Mouse (Mus musculus): ENCODE measurements around the gene Rai1.

The Rai1 gene

DNA sequence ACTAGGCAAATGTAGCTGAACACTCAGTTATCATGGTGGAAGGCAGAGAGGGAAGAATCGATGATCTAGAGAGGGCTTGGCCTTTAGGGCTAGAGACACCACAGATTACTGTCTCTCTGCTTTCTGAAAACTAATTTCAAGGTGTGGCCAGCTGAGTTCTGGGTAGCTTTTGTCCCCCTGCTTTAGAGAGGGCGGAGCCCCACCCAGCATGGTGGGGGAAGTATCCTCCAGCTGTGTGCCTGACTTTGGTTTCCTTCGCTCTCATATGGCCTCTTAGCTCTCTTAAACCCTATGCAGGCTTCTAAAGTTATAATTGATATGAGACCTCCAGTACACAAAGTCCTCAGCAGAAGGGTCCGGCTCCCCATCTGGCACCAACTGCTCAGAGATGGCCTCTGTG, 58.5 kb downstream of the Rai1 start:
- DNase-seq (ENCODE audit: low read depth, low spot score) = no peak

DNA sequence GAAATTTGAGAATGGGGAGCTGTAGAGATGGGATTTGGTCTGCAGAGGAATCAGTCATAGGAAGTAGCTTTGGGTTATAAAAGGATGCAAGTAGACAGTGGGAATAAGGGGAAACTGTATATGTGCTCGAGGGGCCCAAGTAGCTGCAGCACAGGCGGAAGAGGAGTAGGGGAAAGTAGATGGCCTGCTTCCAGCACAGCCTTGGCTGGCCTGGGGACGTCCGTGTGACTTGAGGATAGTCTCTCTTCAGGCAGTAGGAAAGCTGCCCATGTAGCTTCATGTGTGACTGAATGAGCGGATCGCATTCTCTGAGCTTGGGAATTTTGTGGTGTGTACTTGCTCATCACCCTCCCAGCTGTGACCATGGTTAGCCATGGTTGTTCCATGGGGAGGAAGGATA, 59.6 kb downstream of the Rai1 start:
- no peak for DNase-seq (ENCODE audit: low read depth, low spot score)

DNA sequence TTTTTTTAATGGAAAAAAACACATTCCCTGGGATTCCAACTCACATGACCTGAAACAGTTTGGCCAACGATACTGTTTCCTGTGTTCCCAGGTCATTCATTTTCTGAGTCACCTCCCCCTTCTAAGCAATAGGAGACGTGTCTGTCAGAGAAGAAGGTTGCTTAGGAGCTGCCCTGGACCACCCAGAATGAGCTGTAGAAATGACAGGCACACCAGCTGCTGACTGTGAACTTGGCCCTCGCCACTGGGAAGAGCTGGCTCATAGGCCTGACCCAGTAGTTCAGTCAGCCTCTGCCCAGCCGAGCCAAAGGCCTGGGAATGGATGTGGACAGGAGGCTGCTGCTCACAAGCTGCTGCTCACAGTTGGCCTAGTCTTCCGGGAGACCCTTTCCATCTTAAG, 60.3 kb downstream of the Rai1 start:
- DNase-seq (ENCODE audit: low read depth, low spot score) = no peak

DNA sequence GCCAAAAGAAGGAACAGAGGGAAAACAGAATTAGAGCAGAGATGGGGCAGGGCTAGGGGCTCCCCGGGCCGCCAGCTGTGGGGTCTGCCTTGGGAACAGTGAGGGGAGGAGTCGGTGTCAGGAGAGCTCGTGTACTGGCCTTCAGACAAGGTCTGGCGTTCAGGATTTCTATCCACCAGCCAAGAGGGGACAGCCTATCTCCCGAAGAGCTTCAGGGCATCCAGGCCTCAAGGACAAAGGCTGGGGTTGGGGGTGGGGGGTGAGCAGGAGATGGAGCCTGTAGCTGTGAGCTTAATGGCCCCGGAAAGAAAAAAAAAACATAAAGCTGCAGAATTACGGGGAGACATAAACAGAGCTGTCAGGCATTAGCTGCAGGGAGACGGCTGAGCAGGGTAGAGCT, 64.0 kb downstream of the Rai1 start:
- DNase-seq (ENCODE audit: low read depth, low spot score) = no peak

DNA sequence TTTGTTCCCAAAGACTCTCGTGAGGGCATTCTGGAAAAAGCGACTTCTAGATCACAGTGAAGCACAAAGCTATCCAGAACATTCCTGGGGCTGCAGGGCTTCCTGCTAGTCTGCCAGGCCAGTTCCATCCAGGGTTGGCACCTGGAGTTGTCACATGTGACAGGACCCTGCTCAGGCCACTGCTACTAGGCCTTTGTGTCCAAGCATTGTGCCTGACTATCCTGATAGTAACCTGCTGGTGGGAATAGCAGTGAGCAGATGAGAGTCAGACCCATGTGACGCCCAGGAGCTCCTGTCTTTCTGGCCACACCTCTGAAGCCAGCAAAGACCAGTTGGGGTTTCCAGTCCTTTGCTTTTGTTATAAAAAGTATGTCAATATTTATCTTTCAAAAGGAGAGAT, 67.3 kb downstream of the Rai1 start:
- no peak for DNase-seq (ENCODE audit: low read depth, low spot score)

DNA sequence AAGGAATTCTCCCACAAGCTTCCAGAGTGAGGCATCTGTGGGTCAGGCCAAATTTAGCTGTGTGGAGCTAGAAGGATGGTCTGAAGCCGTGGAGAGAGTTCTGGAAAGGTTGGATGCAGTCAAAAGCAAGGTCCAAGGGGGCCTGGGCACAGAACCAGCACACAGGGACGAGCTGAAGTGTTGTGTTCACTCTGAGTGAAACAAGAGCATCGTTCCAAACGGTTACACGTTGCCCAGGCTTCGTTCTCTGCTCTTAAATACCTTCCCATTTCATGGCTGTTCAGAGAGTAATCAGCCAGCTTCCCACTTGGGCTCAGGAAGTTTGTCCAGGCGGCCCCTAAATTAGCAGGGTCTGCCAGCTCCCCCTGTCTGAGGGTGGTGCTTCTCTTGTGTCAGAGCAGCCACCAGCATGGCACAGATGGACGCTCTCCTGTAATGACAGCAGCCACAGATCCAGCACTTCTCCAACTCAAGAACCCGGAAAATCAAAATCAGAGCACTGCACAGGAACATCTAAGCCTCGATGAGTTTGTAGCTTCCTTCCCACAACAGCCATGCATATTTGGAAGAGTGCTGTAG, 68.9 kb downstream of the Rai1 start:
- no peak for DNase-seq (ENCODE audit: low read depth, low spot score)

DNA sequence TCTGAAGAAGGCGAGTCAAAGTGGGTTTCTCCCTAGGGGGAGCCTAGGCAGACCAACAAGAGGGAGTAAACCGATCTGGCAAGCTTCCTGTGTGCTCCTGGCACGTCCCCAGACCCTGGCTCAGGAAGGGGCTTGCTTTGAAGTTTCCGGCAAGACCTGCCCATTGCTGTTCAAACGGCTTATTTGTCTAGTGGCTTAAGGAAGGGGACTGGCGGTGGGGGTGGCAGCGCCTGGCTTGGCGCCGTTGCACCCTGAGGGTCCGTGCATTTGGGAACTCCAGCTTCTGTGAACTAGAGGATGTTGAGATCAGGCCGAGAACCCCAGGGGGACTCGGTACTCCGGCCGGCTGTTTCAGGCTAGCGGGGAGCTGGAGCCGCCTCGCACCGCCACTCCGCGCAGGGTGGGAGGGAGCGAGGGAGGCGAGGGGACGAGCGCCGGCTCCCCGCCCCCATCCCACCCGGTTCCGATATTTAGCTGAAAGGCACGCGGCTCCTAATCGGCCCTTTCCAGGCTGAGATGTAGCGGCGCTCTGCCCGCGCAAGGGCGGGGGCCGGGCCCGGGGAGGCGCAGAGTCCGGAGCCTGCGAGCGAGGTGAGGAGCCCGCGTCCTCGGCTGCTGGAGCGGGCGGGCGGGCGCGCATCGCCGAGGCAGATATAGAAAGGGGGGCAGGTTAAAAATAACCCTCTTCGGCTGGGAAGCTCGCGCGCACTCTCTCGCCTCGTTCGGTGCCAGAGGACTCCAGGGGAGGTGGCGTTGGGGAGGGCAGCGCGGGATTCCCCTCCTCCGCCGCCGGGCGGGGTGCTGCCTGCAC, 70.8 kb downstream of the Rai1 start:
- DNase-seq (ENCODE audit: low read depth, low spot score) = peak; percentile 53

GRCm38 (mm10) chr11:60176182-60176974, 71.6 kb downstream of the Rai1 start:
- DNase-seq (ENCODE audit: low read depth, low spot score) = peak; percentile 31

DNA sequence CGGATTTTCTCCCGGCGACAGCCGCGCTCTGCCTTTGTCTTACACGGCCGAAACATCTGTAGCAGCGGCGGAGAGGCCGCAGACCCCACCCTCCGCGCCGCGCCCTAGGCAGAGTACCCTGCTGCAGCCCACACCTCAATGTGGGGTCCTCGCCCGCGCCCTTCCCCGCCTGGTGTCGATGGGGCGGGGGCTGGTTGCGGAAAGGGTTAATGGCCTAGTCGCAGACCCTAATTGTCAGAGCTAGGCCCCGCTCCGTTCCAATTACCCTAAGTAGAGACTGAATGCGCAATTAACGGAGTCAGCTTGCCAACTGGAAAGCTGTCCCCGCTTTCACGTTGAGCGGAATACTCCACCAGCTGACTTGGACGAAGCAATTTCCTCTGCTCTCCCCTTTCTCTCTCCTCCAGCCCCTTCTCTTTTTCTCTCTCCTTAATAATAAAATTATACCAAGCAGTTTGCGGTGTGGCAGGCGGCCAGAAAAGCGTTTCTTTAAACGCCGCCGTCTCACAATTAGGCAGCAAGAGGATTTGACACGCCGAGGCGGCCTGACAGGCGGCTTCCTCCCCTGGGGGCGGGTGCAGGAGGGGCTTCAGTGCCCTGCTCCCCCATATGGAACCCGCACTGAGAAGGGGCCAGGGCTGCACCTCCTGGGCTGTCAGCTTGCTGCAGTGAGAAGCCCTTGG, 72.3 kb downstream of the Rai1 start:
- peak; percentile 44 for DNase-seq (ENCODE audit: low read depth, low spot score)

DNA sequence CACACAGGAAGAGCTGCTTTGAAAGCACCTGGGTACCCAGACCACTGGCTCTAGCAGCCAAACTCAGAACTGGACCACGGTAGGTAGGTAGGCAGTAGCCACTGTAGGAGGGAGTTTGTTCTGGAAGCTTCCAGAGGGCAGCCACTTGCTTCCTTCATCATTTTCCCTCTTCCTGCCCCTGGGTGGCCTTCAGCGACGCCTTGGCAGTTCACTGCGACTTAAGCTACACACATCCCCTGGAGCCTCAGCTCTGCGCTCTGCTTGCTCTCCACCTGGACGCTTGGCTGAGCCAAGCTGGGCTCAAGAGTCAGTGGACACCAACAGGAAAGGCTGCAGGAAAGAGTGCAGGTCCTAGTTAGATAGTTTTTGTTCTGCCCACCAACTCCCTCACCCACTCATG, 73.2 kb downstream of the Rai1 start:
- no peak for DNase-seq (ENCODE audit: low read depth, low spot score)

- no peak for DNase-seq (ENCODE audit: low read depth, low spot score)
Observed at GRCm38 (mm10) chr11:60178506-60178905, 73.7 kb downstream of the Rai1 start.

DNA sequence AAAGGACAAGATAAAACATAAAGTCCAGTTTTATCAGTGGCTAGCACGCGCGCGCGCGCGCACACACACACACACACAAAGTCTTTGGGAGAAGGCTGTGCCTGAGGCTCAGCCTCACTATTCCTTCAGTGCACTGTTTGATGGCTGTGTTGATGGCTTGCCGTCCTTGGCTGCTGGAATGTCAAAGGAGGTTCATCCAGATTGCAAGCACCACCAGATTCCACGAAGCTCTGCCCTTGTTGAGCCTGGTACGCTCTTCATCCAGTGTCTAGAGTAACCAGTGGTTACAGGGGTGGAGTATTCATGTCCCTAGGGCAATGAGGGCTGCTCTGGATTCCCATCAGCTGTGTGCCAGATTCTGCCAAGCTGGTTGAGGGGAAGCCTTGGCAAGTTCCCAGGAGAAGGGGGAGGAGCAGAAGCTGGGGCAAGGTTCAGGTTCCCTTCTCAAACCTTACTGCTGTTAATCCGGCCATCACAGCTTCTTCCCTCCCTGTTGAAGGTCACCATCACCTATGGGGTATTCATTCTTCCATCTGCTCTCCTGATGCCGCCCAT, 77.4 kb downstream of the Rai1 start:
- peak; percentile 33 for DNase-seq (ENCODE audit: low read depth, low spot score)

DNA sequence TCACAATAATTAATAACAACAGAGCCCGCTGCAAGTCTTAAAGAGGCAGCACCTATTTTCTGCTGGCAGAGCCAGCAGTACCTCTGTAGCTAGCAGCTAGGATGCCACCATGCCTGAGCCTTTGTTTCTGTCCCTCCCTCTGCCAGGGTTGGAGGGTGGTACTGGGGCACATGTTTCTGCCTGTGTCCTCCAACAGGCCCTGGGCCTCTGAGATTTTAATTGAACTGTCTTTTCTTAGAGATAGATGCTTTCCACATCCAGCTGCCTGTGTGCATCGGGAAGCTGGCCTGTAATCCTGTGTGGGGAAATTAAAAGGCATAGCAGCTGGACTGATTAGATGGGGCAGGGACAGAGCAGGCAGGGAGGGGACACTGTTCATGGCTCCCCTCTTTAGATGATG, 77.9 kb downstream of the Rai1 start:
- DNase-seq (ENCODE audit: low read depth, low spot score) = no peak

DNA sequence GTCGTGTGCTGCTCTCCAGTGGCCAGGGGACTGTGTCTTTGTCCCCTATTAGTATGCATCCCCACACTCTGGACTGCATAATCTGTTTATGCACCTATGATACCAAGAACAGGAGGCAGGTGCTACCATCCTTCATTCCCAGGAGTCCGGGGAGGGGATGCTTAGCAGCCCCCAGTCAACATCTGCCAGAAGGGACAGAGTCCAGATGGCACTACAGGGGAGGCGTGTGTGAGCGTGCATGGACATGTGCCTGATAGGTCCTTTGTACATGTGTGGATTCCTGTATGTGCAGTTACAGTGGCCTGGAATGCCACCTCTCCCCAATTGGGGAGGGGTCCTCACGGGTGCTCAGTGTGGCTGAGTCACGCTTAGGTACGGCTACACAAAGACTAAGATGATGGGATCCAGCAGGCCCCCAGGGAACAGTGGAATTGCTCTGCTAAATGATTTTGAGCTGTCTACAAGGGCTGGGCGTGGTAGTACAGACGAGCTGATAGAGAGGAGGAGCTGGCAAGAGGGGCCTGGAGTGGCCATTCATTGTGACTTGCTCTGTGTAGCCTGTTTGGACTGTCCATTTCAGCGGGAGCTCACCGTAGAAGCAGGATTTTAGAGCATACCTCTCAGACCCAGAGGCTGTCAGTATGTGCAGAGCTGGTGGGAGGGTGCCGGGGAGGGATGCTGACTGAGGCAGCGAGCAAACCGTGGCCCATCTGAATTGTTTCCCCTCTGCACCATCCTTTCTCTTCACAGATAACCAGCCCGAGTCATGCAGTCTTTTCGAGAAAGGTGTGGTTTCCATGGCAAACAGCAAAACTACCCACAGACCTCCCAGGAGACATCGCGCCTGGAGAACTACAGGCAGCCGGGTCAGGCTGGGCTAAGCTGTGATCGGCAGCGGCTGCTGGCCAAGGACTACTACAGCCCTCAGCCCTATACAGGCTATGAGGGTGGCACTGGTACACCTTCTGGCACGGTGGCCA, 79.8 kb downstream of the Rai1 start:
- DNase-seq (ENCODE audit: low read depth, low spot score) = no peak

- no peak for DNase-seq (ENCODE audit: low read depth, low spot score)
Observed at GRCm38 (mm10) chr11:60185396-60186231, 80.8 kb downstream of the Rai1 start.

GRCm38 (mm10) chr11:60187070-60187469, 82.3 kb downstream of the Rai1 start:
- no peak for DNase-seq (ENCODE audit: low read depth, low spot score)

DNA sequence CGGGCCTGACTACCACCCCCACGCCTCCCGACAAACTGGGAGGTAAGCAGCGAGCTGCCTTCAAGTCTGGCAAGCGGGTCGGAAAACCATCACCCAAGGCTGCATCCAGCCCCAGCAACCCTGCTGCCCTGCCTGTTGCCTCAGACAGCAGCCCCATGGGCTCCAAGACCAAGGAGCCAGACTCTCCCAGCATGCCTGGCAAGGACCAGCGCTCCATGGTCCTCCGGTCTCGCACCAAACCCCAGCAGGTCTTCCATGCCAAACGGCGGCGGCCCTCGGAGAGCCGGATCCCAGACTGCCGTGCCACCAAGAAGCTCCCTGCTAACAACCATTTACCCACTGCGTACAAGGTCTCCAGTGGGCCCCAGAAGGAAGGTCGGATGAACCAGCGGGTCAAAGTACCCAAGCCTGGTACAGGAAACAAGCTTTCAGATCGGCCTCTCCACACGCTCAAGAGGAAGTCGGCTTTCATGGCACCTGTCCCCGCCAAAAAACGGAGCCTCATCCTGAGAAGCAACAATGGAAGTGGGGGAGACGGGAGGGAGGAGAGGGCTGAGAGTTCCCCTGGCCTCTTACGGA, 83.6 kb downstream of the Rai1 start:
- DNase-seq (ENCODE audit: low read depth, low spot score) = no peak

DNA sequence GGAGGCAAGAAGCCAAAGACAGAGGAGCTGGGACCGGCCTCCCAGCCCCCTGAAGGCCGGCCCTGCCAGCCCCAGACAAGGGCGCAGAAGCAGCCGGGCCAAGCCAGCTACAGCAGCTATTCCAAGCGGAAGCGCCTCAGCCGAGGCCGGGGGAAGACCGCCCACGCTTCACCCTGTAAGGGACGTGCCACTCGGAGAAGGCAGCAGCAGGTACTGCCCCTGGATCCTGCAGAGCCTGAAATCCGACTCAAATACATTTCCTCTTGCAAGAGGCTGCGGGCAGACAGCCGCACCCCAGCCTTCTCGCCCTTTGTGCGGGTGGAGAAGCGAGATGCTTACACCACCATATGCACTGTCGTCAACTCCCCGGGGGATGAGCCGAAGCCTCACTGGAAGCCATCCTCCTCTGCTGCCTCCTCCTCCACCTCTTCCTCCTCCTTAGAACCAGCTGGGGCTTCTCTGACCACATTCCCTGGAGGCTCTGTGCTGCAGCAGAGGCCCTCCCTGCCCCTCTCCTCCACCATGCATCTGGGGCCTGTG, 84.8 kb downstream of the Rai1 start:
- no peak for DNase-seq (ENCODE audit: low read depth, low spot score)

- DNase-seq (ENCODE audit: low read depth, low spot score) = no peak
Observed at GRCm38 (mm10) chr11:60190055-60190641, 85.3 kb downstream of the Rai1 start.
